Mouse (Mus musculus): ENCODE measurements around the gene Pramef25.
A peak's percentile ranks its signal among the peaks of the same experiment; 100 is the strongest.
"Not testable (repeated sequence)": the region's sequence is repeated elsewhere in the genome, so short reads cannot be mapped to it uniquely, and the experiment has no call there.

The Pramef25 gene

DNA sequence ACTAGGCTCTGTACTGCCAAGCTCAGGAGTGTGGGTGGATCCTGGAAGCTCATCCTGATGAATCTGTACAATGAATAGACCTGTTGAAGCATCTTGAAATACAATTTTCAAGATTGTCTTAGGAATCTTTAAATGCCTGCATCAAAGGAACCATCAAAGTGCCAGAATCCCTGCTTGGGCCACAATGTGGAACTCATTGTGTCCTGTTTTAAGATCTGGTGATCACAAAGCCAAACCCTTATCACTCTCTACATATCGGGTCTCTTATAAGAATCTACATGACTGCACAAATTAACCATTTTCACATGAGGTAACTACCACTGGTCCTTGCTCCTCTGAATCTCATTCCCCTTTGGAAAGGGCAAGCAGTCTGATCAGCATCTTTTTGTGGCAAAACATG is at the start of gene Pramef25:
Gene Pramef25 (minus strand): TSS at position 101 of the 400 bp plus-strand sequence.
- not testable (repeated sequence) for DNase-seq

- DNase-seq = not testable (repeated sequence)
These were observed 43.5 kb upstream of the Pramef25 start, which contains the start of gene Pramef17 for GRCm38 (mm10) chr4:143994269-143994668. Gene Pramef17, minus strand, starts transcription at chr4:143994369.

- peak; percentile 48 to 57 for DNase-seq
These were observed 37.3 kb upstream of the Pramef25 start for GRCm38 (mm10) chr4:143988126-143988525.

GRCm38 (mm10) chr4:143987475-143987941 is 36.7 kb upstream of the Pramef25 start:
- DNase-seq = peak; percentile 5 to 30

- peak; percentile 6 to 23 for DNase-seq
These were observed 34.9 kb upstream of the Pramef25 start for GRCm38 (mm10) chr4:143985733-143986132.

GRCm38 (mm10) chr4:143985165-143985564 is 34.3 kb upstream of the Pramef25 start:
- DNase-seq = peak; percentile 2 to 18

- DNase-seq = not testable (repeated sequence)
These were observed 32.6 kb upstream of the Pramef25 start for GRCm38 (mm10) chr4:143983446-143983845.

- DNase-seq = not testable (repeated sequence)
These were observed 16.0 kb upstream of the Pramef25 start, which contains the start of gene Gm13101 for GRCm38 (mm10) chr4:143966850-143967249. Gene Gm13101, minus strand, starts transcription at chr4:143966950.

GRCm38 (mm10) chr4:143900280-143900679 is 50.5 kb downstream of the Pramef25 start, which contains the start of gene Pramef6:
Gene Pramef6, minus strand, starts transcription at chr4:143900380.
- not testable (repeated sequence) for DNase-seq

All from cerebellum, adult 18-20 months (tissue).